Mouse (Mus musculus) cerebellum, adult 2 months (tissue): ENCODE data around the gene Atox1. TPM values are rescaled to one million over a fixed set of nuclear protein-coding genes. Genes with fewer than 3 reads are reported as not detected.

Source experiments
- DNase-seq, 2 experiments: peaks; one replicate each; pipeline ENCODE4 v3.0.0; 2021
- H3K27ac ChIP-seq: fragments of 200-500 bp; 2 replicates; pipeline ENCODE4 v1.5.1; 2012; ENCODE audit warnings: low read length, control low read depth, inconsistent platforms; ENCODE audit not compliant: insufficient read depth
- H3K27me3 ChIP-seq: fragments of 200-500 bp; 2 replicates; pipeline ENCODE4 v1.6.1; 2012; ENCODE audit warnings: inconsistent platforms, mild to moderate bottlenecking, low read length, moderate library complexity; ENCODE audit not compliant: control insufficient read depth, insufficient read depth
- H3K4me1 ChIP-seq: fragments of 200-500 bp; 2 replicates; pipeline ENCODE4 v1.6.1; 2011; ENCODE audit warnings: low read length; ENCODE audit not compliant: control insufficient read depth, insufficient read depth
- H3K4me3 ChIP-seq: fragments of 200-500 bp; replicated peaks from 2 replicates; pipeline ENCODE3; 2011; ENCODE audit warnings: mild to moderate bottlenecking, low read depth, low read length, control low read depth; ENCODE audit not compliant: insufficient read depth
- CTCF ChIP-seq: fragments of 200-500 bp; IDR thresholded peaks from 2 replicates; pipeline ENCODE4 v1.5.1; 2011; ENCODE audit warnings: low read depth, mild to moderate bottlenecking, control low read depth, low read length, moderate library complexity, borderline replicate concordance; ENCODE audit not compliant: insufficient read depth
- POLR2A ChIP-seq: fragments of 200-500 bp; IDR thresholded peaks from 2 replicates; pipeline ENCODE4 v1.6.1; 2011; ENCODE audit warnings: low read length, control low read depth, borderline replicate concordance; ENCODE audit not compliant: insufficient read depth
- WGBS: fragments of 180-500 bp; shearing (Covaris S2); methylation state at CpG from one replicate; pipeline ENCODE4 v1.1.7; 2018; 5-methylcytosine and 5-hydroxymethylcytosine counted together
- polyA plus RNA-seq: library from polyadenylated mRNA; depleted of rRNA; stranded (reverse); fragments of >200 nt; gene quantifications from 2 replicates; pipeline ENCODE4 v1.2.3, GENCODE M21; 2012

Atox1 gene
- polyA plus RNA-seq, 1 experiment = 218 TPM

GRCm38 (mm10) chr11:55462149-55462548 is 1.1 kb upstream of the Atox1 start:
- Histone ChIP-seq H3K27ac (no peak overlapping the region), H3K27me3 (no peaks in the 10 kb centered on the region), H3K4me3 (no peak overlapping the region), H3K4me1 (no peaks in the 10 kb centered on the region)
- no peak for DNase-seq
- WGBS = 95% methylated on average over 9 of the region's 9 CpGs
- TF ChIP-seq CTCF (no peak), POLR2A (no peak)

GRCm38 (mm10) chr11:55460559-55461018 is 450 bp downstream of the Atox1 start:
- no peak for TF ChIP-seq CTCF
- no peak for TF ChIP-seq POLR2A
- WGBS = 1% methylated on average over 17 of the region's 17 CpGs
- no peaks in the 10 kb centered on the region for H3K4me1 ChIP-seq
- DNase-seq = no peak
- H3K27me3 ChIP-seq = no peaks in the 10 kb centered on the region
- H3K4me3 ChIP-seq = peak overlapping the region; percentile 76
- peak overlapping the region; percentile 3; the same call in 1 of the 2 replicates for H3K27ac ChIP-seq

GRCm38 (mm10) chr11:55459850-55460558 is 1.0 kb downstream of the Atox1 start:
- Histone ChIP-seq H3K4me1 (peaks cover under 1% of the 10 kb centered on the region; the same call in 1 of the 2 replicates), H3K27me3 (no peaks in the 10 kb centered on the region), H3K27ac (no peak overlapping the region), H3K4me3 (peak overlapping the region; percentile 76)
- 21% methylated on average over 3 of the region's 3 CpGs for WGBS
- no peak for DNase-seq
- TF ChIP-seq POLR2A (no peak), CTCF (no peak)

DNA sequence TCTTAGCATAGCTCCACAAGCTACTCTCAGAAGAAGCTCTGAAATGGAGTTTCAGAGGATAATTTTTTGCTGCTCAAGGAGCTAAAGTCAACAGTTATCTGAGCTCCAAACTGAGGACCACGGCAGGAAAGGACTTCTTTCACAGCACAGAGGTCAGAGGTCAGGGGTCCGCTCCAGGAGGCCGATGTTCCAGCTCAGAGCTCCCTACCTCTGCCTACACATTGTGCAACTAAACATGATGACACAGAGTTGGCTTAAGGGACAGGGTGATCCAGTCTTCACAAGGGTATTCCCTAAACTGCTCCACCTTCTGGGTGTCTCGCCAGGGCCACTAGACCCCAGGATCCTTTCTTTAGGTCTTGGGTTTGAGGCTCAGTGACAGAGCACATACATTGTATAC is 2.5 kb downstream of the Atox1 start:
- no peak overlapping the region for H3K4me3 ChIP-seq
- DNase-seq = no peak
- 56% methylated on average over 4 of the region's 4 CpGs for WGBS
- no peak for TF ChIP-seq POLR2A
- no peak for TF ChIP-seq CTCF
- H3K27ac ChIP-seq = no peak overlapping the region
- no peaks in the 10 kb centered on the region for H3K27me3 ChIP-seq
- peaks cover 3% of the 10 kb centered on the region; the same call in 1 of the 2 replicates for H3K4me1 ChIP-seq

DNA sequence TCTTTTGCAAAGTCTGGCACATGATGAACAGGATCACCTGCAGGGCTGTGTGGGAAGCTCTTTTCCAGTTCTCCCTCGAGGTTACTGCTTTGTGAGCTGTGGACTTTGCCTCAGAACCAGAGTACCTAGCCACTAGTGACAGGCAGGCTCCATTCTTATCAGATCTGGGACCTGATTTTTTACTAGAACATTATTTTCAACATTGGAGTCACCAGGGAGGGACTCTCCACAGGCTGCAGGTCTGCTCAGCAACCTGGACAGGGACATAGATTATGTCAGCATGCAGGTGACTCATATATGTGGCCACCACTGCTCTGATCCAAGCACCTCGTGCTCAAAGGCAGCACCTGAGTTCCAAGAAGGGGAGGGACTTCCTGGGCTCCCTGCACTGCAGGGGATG is 5.9 kb downstream of the Atox1 start:
- no peak for DNase-seq
- 34% methylated on average over 2 of the region's 2 CpGs for WGBS
- Histone ChIP-seq H3K27ac (no peak overlapping the region), H3K4me1 (peaks cover 3% of the 10 kb centered on the region; the same call in 1 of the 2 replicates), H3K27me3 (no peaks in the 10 kb centered on the region), H3K4me3 (no peak overlapping the region)
- no peak for TF ChIP-seq POLR2A
- no peak for TF ChIP-seq CTCF

DNA sequence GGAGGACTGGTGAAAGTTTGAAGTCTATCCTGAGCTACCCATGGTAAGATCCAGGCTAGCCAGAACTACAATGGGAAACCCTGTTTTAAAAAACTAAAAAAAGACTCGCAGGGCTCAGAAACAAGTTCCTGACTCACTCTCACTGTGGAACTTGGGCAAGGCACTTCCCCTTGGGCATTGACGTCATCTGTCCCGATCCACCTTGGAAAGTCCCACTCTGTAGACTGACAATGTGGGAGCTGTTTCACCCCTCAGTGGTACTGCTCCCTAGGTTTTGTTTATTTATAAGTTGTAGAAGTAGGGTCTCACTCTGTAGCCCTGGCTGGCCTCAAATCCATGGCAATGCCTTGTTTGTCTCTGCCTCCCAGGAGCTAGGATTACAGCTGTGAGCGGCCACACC is 7.4 kb downstream of the Atox1 start:
- WGBS = 94% methylated on average over 4 of the region's 4 CpGs
- H3K27me3 ChIP-seq = no peaks in the 10 kb centered on the region
- no peak overlapping the region for H3K27ac ChIP-seq
- no peak for DNase-seq
- peaks cover 3% of the 10 kb centered on the region; the same call in 1 of the 2 replicates for H3K4me1 ChIP-seq
- no peak overlapping the region for H3K4me3 ChIP-seq
- TF ChIP-seq POLR2A = no peak
- TF ChIP-seq CTCF = no peak

- no peak for DNase-seq
- Histone ChIP-seq H3K27me3 (no peaks in the 10 kb centered on the region), H3K4me3 (no peak overlapping the region), H3K4me1 (peaks cover 6% of the 10 kb centered on the region), H3K27ac (no peak overlapping the region)
- no peak for TF ChIP-seq CTCF
- 65% methylated on average over 4 of the region's 4 CpGs for WGBS
These were observed 10.7 kb downstream of the Atox1 start for GRCm38 (mm10) chr11:55450311-55450710.

DNA sequence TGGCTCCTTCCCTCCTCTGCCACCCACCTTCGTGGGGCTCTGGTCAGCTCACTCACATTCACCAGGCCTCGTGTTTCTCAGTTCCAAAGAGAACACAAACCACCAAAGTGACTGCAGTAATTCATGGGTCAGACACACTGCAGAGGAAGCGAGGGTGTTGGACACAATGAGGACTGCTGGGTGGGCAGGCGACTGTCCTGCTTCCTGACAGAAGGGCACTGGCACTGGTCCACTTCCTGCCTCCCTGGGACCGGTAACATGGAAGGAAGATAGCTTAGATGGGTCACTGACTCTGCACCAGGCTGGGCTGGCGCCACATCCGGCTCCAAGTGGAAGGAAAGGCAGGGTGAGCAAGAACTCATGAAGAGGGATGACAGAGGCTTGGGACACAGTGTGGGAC is 11.5 kb downstream of the Atox1 start:
- no peak for DNase-seq
- WGBS = 32% methylated on average over 7 of the region's 7 CpGs
- Histone ChIP-seq H3K4me3 (no peak overlapping the region), H3K4me1 (peaks cover 3% of the 10 kb centered on the region), H3K27ac (no peak overlapping the region), H3K27me3 (no peaks in the 10 kb centered on the region)
- TF ChIP-seq CTCF (no peak), POLR2A (no peak)
